ENCODE assay signal across 46 mouse cellular contexts in the genomic region with DNA sequence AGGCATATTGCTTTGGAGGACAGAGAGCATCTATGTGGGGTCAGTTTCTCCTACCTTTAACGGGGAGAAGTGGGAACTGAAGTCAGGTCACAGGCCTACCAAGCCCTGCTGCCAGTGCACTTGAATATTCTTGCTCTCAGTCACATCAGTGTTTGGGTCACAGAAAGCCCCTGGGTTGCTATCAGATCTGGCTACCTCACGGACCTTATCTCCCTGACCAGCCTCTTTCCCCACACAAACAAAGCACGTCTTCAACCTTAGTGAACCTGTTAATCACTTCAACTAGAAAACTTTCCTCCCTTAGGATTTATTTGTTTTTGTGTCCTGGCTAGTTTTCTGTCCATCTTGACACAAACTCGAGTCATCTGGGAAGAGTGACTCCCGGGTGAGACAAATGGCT. TPM values are rescaled to one million over a fixed set of nuclear protein-coding genes. Genes with fewer than 3 reads are reported as not detected.
"Had no signal": no experiment of that assay in that cellular context is flagged by ENCODE, and none has a peak within 500 bp of the region (broad histone marks: within the 10 kb centered on the region; RNA-seq: fewer than 3 reads in every experiment).

No protein-coding gene starts in this region.

- H3K4me2 ChIP-seq: heart, embryonic 11.5 days; heart, embryonic 12.5 days; heart, embryonic 13.5 days; heart, embryonic 15.5 days; hindbrain, embryonic 12.5 days; hindbrain, embryonic 13.5 days; hindbrain, embryonic 14.5 days; hindbrain, embryonic 15.5 days; intestine, embryonic 15.5 days; kidney, embryonic 15.5 days had no signal

- H3K36me3 ChIP-seq: heart, embryonic 15.5 days; intestine, embryonic 15.5 days had no signal

- H3K9ac ChIP-seq: heart, embryonic 12.5 days; heart, embryonic 13.5 days; heart, embryonic 15.5 days; hindbrain, embryonic 12.5 days; hindbrain, embryonic 13.5 days; hindbrain, embryonic 14.5 days; hindbrain, embryonic 15.5 days; intestine, embryonic 15.5 days; kidney, embryonic 15.5 days had no signal

- H3K9me3 ChIP-seq: heart, embryonic 10.5 days; heart, embryonic 12.5 days; heart, embryonic 13.5 days; heart, embryonic 15.5 days; hindbrain, embryonic 10.5 days; hindbrain, embryonic 12.5 days; hindbrain, embryonic 13.5 days; hindbrain, embryonic 15.5 days; intestine, embryonic 15.5 days; kidney, embryonic 15.5 days had no signal

- DNase-seq: heart, postnatal 10 days; heart, postnatal 14 days; heart, postnatal 36 days; heart, postnatal 4 days; kidney, adult 11 months; kidney, adult 18-20 months; kidney, adult 2 months; kidney, adult 8-10 months; kidney, adult 9 months; kidney, postnatal 10 days; kidney, postnatal 14 days; kidney, postnatal 25 days; kidney, postnatal 36 days; kidney, postnatal 4 days; layer of hippocampus, adult 9-11 months; layer of hippocampus, postnatal 36 days had no signal

- ATAC-seq: hindbrain, embryonic 16.5 days; hindbrain, postnatal 0 days; inflammation-experienced regulatory T-cells, adult 6 months; intestine, embryonic 15.5 days; intestine, embryonic 16.5 days; intestine, postnatal 0 days had no signal

- H3K4me3 ChIP-seq: heart, embryonic 10.5 days; heart, embryonic 12.5 days; heart, embryonic 13.5 days; heart, embryonic 15.5 days; hindbrain, embryonic 10.5 days; hindbrain, embryonic 12.5 days; hindbrain, embryonic 13.5 days; hindbrain, embryonic 15.5 days; intestine, embryonic 15.5 days; kidney, embryonic 15.5 days; layer of hippocampus, adult 2 months had no signal

- H3K4me1 ChIP-seq: heart, embryonic 15.5 days; hindbrain, embryonic 12.5 days; hindbrain, embryonic 13.5 days; hindbrain, embryonic 15.5 days; intestine, embryonic 15.5 days; kidney, embryonic 15.5 days had no signal

- H3K27ac ChIP-seq: heart, embryonic 10.5 days; heart, embryonic 13.5 days; heart, embryonic 15.5 days; hindbrain, embryonic 10.5 days; hindbrain, embryonic 12.5 days; hindbrain, embryonic 13.5 days; hindbrain, embryonic 14.5 days; hindbrain, embryonic 15.5 days; hindbrain, postnatal 0 days; intestine, embryonic 15.5 days; kidney, embryonic 15.5 days; kidney, postnatal 0 days; layer of hippocampus, adult 2 months had no signal

- H3K27me3 ChIP-seq: heart, embryonic 12.5 days; heart, embryonic 13.5 days; heart, embryonic 15.5 days; hindbrain, embryonic 12.5 days; hindbrain, embryonic 13.5 days; hindbrain, embryonic 15.5 days; intestine, embryonic 15.5 days; kidney, embryonic 15.5 days had no signal

RNA-seq across cellular contexts. Expression of a gene that starts 15.7 kb away (rescaled TPM):
- total RNA-seq: heart, postnatal 10 days; heart, postnatal 14 days; heart, postnatal 25 days; heart, postnatal 36 days; heart, postnatal 4 days; hindbrain, postnatal 0 days; layer of hippocampus, adult 2 months; layer of hippocampus, postnatal 10 days; layer of hippocampus, postnatal 25 days had no signal
- polyA plus RNA-seq: heart, embryonic 10.5 days; heart, embryonic 11.5 days; heart, embryonic 12.5 days; heart, embryonic 13.5 days; heart, embryonic 14.5 days; heart, embryonic 15.5 days; heart, embryonic 16.5 days; heart, postnatal 0 days; hindbrain, embryonic 11.5 days; hindbrain, embryonic 13.5 days; hindbrain, embryonic 14.5 days; hindbrain, embryonic 16.5 days; hindbrain, postnatal 0 days; inflammation-experienced regulatory T-cells, adult 6 months; intestine, embryonic 14.5 days; intestine, embryonic 15.5 days; intestine, embryonic 16.5 days; intestine, postnatal 0 days; kidney, adult 2 months; kidney, embryonic 14.5 days; kidney, embryonic 15.5 days; kidney, embryonic 16.5 days; kidney, postnatal 0 days; large intestine, adult 2 months had no signal
